Mouse (Mus musculus) liver, postnatal 0 days (tissue): ENCODE data around the gene Sco2.

Experiments
- CTCF ChIP-seq: sonication (generic); IDR thresholded peaks from 2 replicates; pipeline ENCODE4 v1.5.1; 2016; ENCODE audit warnings: antibody characterized with exemption, low read depth
- EP300 ChIP-seq: IDR thresholded peaks from 2 replicates; pipeline ENCODE4 v1.6.1; 2016; ENCODE audit warnings: antibody characterized with exemption, low read depth, mild to moderate bottlenecking

DNA sequence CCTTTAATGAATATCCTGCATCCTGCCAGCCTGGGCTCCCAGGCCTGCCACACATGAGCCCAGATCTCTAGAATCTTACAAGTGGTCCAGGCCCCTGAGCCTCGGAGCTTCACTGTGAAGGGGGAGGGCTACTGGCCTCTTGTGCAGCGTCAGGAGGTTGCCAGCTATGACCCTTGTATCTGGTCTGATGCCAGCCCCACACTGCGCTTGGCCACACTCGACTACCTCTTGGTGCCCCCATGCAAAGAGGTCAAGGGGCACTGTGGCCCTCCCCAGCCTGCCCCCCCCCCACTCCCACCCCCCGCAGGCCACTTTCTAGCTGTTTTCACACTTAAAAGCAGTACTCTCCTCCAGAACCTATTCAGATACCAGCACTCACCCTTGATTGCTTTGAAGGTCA, 47.2 kb downstream of the Sco2 start:
- TF ChIP-seq CTCF = no peak
- no peak for TF ChIP-seq EP300
